Mouse (Mus musculus) embryonic fibroblast, embryonic 13.5 days (primary cell): Measurements from ENCODE around the gene Rnf213. TPM values are rescaled to one million over a fixed set of nuclear protein-coding genes. Genes with fewer than 3 reads are reported as not detected.

Source experiments
- H3K27ac ChIP-seq: 2 replicates; pipeline ENCODE4 v1.5.1; 2012; ENCODE audit warnings: low read length, control low read depth, inconsistent platforms; ENCODE audit not compliant: insufficient read depth
- H3K4me1 ChIP-seq: 2 replicates; pipeline ENCODE4 v1.6.1; 2011; ENCODE audit warnings: low read length; ENCODE audit not compliant: control insufficient read depth, insufficient read depth
- H3K4me3 ChIP-seq: 2 replicates; pipeline ENCODE4 v1.5.1; 2011; ENCODE audit warnings: mild to moderate bottlenecking, control low read depth, low read length; ENCODE audit not compliant: insufficient read depth
- CTCF ChIP-seq: IDR thresholded peaks from 2 replicates; pipeline ENCODE4 v1.5.1; 2011; ENCODE audit warnings: mild to moderate bottlenecking, control low read depth, low read length, moderate library complexity, borderline replicate concordance; ENCODE audit not compliant: insufficient read depth
- POLR2A ChIP-seq: IDR thresholded peaks from 2 replicates; pipeline ENCODE4 v1.6.1; 2011; ENCODE audit warnings: low read depth, mild to moderate bottlenecking, control low read depth, low read length, moderate library complexity
- polyA plus RNA-seq: library from polyadenylated mRNA; stranded (reverse); fragments of >200 nt; gene quantifications from 2 replicates; pipeline ENCODE4 v1.2.4, GENCODE M21; 2011; ENCODE audit warnings: low read depth; ENCODE audit not compliant: missing spikeins, insufficient read length

Gene Rnf213
- polyA plus RNA-seq, 1 experiment, result 61.2 TPM

GRCm38 (mm10) chr11:119389851-119390270 lies 3.0 kb upstream of the Rnf213 start:
- peak overlapping the region; percentile 54 for H3K4me3 ChIP-seq
- H3K4me1 ChIP-seq, result peaks cover 5% of the 10 kb centered on the region; the same call in 1 of the 2 replicates
- H3K27ac ChIP-seq, result peak overlapping the region; percentile 82
- TF ChIP-seq POLR2A (peak; percentile 42; the same call in 1 of the 2 replicates), CTCF (0 out of 2 replicates have a peak, but pooled peaks have one; percentile 6)

- Histone ChIP-seq H3K4me1 (peaks cover 3% of the 10 kb centered on the region; the same call in 1 of the 2 replicates), H3K4me3 (peak overlapping the region; percentile 54), H3K27ac (peak overlapping the region; percentile 82)
- TF ChIP-seq POLR2A (peak; percentile 62), CTCF (no peak)
These were observed 2.3 kb upstream of the Rnf213 start for GRCm38 (mm10) chr11:119390271-119391231.

DNA sequence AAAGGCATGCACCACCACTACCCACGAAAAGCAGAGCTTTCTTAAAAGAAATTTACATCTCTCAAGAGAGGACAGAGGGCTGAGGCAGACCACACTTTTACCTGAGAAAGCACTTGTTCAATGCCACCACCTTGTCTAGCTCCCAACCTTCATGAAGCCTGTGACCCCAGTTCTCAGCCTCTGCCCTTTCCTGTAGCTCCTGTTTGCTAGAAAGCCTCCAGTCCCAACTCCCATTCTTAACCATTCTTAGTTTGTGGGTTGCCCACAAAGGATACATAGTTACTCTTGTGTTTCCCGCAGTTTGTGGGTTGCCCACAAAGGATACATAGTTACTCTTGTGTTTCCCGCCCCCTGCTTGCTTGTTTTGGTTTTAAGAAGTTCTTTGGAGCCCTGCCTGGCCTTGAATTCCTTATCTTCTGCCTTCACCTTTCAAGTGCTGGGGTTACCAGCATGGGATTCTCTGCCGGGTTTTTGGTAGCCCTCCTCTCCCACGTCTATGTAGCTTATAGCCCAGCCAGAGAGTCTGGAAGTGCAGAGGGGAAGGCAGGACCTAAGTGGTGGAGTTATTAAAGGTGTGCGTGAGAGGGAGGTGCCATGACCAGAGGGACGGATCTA lies 1.4 kb upstream of the Rnf213 start:
- Histone ChIP-seq H3K4me1 (peaks cover 6% of the 10 kb centered on the region), H3K27ac (no peak overlapping the region), H3K4me3 (peak overlapping the region; percentile 54)
- no peak for TF ChIP-seq POLR2A
- no peak for TF ChIP-seq CTCF

GRCm38 (mm10) chr11:119392001-119392614 lies 792 bp upstream of the Rnf213 start:
- H3K4me3 ChIP-seq, result no peak overlapping the region
- peaks cover 6% of the 10 kb centered on the region for H3K4me1 ChIP-seq
- TF ChIP-seq POLR2A (peak; percentile 56; the same call in 1 of the 2 replicates), CTCF (no peak)
- H3K27ac ChIP-seq, result no peak overlapping the region

DNA sequence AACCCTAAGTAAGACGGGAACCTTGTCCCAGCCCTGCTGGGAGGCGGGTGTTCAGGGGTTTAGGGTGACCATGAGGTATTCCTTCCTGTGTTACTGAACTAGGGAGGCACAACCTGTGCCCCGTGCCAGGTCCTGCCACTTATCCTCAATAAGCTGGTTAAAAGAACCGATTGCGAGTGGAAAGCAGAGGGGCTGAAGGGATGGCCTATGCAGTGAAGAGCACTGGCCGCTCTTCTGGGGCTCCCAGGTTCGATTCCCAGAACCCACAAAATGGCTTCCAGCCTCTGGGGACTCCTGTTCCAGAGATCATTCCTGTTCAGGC lies 544 bp downstream of the Rnf213 start:
- TF ChIP-seq CTCF, result no peak
- 0 out of 2 replicates have a peak, but pooled peaks have one; percentile 17 for TF ChIP-seq POLR2A
- Histone ChIP-seq H3K4me1 (peaks cover 6% of the 10 kb centered on the region), H3K27ac (peak overlapping the region; percentile 79), H3K4me3 (peak overlapping the region; percentile 83)

DNA sequence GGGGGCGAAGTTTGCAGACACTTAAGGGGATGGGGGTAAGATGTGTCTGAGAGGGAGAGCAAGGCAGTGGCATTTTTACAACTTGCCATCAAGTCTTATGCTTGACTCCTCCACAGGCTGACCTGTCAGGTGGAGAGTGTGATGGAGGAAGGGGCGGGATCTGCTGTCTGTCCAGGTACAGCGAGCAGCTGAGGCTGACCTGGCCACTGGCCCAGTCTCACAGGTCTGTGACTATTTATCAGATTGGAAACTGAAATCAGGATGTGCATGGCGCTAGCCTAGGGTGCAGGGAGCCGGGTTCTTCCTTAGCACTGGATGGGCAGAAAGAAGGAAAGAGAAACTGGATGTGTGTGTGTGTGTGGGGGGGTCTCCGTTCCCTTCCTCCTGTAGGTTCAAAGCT lies 1.3 kb downstream of the Rnf213 start:
- Histone ChIP-seq H3K27ac (no peak overlapping the region), H3K4me3 (peak overlapping the region; percentile 83), H3K4me1 (peaks cover 6% of the 10 kb centered on the region)
- TF ChIP-seq POLR2A, result no peak
- TF ChIP-seq CTCF, result no peak

DNA sequence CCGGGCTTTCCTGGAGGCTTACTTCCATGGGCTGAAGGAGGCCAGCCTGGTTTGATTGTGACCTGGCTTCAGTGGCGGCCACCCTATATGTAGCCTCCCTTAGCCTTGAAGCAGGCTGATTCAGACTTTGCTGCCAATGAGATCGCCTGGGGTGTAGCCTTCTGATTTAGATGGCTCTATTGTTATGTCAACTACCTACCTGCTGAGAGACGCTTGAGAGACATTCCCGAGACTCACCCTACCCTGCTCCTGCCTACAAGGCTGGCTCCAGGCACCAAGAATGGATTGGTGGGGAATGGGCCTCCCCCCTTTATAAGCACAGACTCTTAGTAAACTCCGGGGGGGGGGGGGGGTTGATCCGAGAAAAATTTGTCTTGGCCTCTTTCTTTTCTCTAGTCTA lies 2.5 kb downstream of the Rnf213 start:
- peaks cover 6% of the 10 kb centered on the region for H3K4me1 ChIP-seq
- no peak overlapping the region for H3K27ac ChIP-seq
- TF ChIP-seq POLR2A (no peak), CTCF (no peak)
- H3K4me3 ChIP-seq, result peak overlapping the region; percentile 83

- H3K27ac ChIP-seq, result no peak overlapping the region
- TF ChIP-seq POLR2A (no peak), CTCF (no peak)
These were observed 3.0 kb downstream of the Rnf213 start for GRCm38 (mm10) chr11:119395931-119396330.

GRCm38 (mm10) chr11:119396461-119396860 lies 3.6 kb downstream of the Rnf213 start:
- no peak overlapping the region for H3K4me3 ChIP-seq
- H3K4me1 ChIP-seq, result peaks cover 6% of the 10 kb centered on the region; the same call in 1 of the 2 replicates
- no peak overlapping the region for H3K27ac ChIP-seq
- TF ChIP-seq CTCF (no peak), POLR2A (no peak)

More at GRCm38 (mm10) chr11:119395931-119396330, 3.0 kb downstream of the Rnf213 start:
- Histone ChIP-seq H3K4me3 (no peak overlapping the region; the same call in 1 of the 2 replicates), H3K4me1 (peaks cover 6% of the 10 kb centered on the region)
